Mouse (Mus musculus) gastrocnemius, postnatal 10 days (tissue): Measurements from ENCODE around the gene Slc27a4. TPM values are rescaled to one million over a fixed set of nuclear protein-coding genes. Genes with fewer than 3 reads are reported as not detected.
A peak's percentile ranks its signal among the peaks of the same experiment; 100 is the strongest.

Experiments used
- DNase-seq: peaks from one replicate; pipeline ENCODE4 v3.0.0; 2021; ENCODE audit warnings: mixed read lengths
- total RNA-seq, 2 experiments: library from RNA; stranded (reverse); gene quantifications; 2 replicates each; pipeline ENCODE4 v1.2.3; 2021

The Slc27a4 gene
- total RNA-seq, 2 experiments from 2014 or later: 10.6 to 11.2 TPM

DNA sequence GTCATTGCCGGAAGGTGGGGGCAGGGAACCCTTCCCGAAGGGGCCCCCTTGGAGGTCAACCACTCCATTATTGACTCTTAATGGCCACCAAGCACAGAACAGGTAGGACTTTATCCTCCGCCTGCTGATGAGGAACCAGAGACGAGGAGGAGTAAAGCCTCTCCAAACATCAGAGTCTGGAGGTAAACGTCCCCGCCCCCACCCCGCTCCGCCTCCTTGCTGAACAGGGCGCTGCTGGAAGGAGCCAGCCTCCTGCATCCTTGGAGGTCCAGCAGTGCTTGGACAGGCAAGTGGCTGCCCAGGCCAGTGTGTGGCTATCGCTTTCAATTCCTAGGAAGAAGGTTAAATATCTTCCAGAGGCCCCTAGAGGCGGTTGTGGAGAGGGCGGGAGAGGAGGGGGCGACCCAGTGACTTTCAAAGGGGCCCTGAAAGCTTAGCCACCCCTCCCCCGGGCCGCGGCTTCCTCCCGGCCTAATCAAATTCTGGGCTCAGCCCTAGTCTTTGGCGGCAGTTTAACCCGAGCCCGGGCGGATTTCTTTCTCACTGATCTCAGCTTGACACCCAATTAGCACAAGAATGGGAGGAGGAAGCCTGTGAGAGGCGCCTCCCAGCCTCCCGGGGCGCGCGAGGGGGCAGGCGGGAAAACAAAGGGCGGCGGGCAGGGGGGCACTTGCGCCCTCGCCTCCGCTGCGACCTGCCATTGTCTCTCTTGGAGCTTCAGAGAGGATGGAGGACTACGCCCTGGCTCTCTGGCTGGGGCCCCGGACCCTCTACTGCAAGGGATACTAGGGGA lies 17.8 kb downstream of the Slc27a4 start, which contains the start of gene Urm1:
Gene Urm1 (plus strand): TSS at position 51 of the 793 bp plus-strand sequence.
- peak; percentile 58 for DNase-seq

DNA sequence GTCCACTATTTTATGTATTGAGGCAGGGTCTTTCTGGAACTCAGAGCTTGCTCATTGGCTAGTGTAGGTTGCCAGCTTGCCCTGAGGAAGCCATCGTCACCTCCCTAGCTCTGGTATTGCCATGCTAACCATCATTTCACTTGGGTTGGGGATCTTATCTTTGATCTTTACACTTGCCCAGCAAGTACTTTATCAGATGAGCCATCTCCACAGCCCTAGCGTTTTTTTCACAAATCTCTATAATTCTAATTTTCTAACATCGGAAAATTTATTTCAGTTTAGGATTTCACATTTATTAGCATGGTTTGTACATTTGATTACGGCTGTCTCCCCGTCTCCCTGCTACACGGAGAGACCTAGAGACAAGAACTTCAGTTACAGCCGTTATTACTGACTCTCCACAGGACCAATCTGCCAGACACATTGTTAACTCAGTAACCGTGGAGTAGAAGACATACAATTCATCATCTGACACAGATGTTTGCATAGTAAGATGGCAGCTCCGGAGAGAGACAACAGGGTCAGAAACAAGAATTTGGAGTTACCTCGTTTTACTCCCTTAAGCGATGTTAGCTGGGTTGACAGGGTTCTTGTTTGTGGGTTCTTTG lies 24.0 kb downstream of the Slc27a4 start:
- DNase-seq: no peak

DNA sequence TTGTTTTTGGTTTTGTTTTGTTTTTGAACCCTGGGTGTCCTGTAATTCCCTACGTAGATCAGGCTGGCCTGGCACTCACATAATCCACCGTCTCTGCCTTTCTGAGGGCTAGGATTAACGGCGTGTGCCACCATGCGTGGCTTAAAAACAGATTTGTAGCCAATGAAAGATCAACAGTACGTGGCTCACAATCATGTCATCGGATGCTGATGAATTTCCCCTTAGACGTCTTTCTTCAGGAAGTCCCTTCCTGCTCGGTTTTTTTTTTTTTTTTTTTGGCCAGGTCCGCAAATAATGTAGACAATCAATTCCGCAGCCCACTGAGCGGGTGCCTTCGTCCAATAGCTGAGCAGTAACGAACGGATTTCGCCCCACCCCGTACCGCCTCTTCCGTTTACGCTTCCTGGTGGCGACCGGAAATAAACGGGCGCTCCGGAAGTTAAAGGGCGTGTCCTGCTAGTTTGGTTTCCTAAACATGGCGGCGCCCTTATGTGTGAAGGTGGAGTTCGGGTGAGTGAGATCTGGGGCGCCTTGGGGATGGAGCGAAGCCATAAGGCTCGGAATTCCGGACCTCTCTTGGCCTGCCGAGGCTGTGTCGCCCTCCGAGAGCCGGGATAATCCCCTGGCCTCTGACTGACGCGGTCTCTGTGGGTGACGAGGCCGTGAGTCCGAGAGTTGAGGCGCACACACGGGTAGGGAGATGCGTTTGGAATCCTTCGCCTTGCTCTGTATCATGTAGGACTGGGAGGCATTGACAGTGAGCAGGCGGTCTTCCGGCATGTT lies 24.7 kb downstream of the Slc27a4 start:
- peak; percentile 88 for DNase-seq

DNA sequence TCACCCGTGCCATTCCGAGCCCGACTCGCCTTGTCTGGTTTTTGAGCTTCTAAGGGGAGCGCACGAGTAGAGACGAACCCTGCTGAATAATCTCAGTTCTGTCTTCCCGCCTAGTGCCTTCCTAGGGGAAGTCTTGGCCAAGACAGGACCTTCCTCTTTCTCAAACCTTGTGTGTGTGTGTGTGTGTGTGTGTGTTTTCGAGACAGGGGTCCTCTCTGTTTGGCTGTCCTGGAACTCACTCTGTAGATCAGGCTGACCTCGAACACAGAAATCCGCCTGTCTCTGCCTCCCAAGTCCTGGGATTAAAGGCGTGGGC lies 25.2 kb downstream of the Slc27a4 start:
- no peak for DNase-seq

DNA sequence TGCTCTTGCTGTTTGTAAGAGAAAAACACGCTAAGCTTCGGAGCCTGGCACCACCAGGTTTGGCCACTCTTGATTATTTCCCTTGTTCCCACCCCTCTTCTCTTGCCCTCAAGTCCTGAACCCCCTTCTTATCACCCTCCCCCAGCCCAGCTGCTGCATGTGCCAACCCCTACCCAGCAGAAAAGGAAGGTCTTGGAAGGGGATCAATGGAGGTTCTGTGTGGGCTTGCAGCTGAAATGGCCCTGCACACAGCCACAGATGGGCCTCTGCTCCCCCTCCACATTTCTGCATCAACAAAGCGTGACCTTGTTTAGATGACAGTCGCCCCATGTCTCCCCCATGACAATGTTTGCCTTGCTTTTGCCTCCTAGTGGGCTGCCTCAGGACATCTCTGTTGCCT lies 28.7 kb downstream of the Slc27a4 start:
- no peak for DNase-seq

DNA sequence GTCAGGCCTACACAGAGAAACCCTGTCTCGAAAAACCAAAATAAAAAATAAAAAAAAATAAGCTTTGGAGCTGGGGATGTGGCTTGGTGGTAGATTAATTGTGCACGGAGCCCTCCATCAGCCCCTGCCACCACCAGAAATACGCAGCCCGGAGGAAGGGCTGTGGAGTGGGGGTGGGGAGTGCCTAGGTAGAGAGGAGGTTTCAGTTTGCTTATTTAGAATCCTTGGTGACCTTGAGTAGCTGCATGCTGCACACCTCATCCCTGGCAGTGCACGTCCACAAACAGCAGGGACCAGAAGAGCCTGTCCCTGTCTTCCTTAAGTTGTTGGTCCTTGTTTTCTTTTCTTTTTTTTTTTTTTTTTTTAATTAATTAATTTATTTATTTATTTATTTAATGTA lies 31.4 kb downstream of the Slc27a4 start:
- no peak for DNase-seq

DNA sequence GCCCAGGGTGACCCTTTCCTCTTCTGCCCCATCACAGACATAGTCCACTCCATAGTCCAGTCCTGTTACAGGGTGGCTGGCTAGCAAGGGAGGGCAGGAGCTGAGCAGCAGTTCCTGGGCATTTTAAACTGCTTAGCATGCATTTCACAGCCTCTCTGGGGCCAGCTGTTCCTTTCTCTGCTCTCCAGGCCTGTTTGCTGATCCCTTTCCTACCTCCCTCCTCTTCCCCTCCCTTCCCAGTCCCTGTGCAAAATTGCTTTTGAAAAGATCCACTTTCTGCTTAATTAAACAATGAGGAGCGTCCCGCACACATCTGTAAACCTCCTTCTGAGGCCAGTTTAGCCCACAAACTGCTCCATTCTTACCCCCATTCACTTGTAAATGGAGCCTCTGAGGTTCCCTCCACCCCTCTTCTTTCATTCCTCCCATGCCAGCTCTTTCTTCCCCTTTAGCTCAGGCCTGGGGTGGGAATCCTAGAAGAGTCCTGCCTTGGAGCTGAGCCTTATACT lies 33.0 kb downstream of the Slc27a4 start:
- no peak for DNase-seq

DNA sequence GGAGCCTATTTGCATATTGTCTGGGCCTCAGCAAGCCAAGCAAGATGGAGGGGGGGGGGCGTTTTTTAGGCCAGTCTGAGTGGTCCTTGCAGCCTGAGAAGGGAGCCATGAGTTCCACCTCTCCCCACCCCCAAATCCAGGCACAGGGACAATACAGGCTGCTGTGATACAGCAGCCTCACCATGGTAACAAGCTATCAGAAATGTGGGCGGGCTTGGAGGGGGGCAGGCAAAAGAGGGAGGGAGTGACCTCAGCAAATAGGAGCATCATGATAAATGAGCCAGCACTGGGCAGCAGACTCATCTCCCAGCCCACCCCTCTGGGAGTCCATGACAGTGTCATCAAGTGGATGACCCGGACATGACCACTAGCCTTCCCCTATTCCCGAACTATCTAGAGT lies 37.0 kb downstream of the Slc27a4 start:
- no peak for DNase-seq

DNA sequence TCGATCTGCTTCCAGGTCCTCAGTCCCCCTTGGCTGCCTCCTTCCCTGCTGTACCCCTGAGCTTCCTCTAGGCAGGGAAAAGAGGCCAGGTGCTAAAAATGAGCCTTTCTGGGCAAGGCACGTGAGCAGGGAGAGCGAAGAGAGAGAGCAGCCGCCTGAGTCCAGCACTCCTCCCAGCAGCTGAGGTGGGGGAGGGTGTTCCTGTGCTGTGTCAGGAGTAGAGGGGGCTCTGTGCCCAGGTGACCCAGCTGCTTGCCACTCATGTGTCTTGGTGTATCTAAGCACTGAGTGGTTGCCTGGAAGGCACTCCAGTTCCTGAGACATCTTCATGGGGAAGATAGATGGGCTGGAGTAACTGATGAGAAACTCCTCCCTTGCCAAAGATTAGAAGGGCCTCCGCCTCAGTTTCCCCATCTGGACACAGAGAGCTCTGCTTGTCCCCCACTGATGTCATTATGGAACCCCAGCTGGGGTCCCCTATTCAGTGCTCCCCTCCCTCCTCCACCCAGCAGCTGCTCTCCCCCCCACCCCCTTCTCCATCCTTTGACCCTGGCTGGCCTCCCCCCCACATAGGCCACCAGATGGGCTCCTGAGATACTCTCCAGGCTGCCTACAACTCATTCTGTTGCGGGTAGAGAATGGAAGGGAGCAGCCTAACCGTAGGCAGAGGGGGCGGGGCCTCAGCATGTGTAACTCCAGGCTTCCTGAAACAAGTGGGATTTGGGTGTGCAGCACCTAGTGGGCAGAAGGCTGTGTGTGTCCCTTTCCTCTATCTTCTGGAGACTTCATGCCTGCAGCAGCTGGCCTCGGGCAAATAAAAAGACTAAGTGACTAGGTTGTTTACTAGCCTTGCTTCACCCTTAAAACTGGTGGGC lies 41.0 kb downstream of the Slc27a4 start:
- DNase-seq: no peak

DNA sequence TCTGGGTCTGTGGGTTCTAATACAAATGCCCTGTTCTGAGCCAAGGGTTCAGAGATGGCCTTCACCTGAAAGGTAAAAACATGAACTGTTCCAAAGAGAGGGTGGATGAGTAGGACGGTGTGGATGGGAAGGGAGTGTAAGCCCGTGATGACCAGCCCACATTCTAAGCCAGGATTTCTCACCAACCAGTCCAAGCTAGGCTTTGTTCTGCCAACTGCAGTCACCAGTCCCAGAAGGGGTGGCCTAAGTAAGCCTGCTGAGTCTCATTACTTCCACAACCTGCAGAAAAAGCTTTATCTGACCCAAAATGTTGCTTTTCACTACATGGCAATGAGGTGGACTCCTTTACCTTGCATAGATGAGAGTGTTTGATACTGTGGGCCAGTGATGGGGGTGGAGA lies 41.7 kb downstream of the Slc27a4 start:
- no peak for DNase-seq

DNA sequence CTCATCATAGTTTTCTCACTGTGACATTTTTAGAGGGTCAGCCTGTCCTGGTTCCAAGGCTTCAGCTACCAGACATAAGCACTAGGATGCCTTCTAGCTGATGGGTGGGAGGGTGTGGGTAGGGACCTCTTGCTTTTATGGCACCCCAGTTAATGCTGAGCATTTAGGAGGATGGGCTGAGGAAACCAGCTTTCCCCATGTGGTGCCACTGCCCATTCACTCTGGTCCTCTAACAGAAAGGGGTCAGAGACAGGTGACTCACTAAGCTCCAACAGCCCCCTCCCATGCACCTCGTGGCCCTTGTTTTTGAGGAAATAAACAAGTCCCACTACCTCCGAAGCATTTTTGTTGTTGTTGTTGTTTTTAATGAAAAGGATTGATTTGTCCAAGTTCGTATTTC lies 42.2 kb downstream of the Slc27a4 start:
- DNase-seq: no peak

DNA sequence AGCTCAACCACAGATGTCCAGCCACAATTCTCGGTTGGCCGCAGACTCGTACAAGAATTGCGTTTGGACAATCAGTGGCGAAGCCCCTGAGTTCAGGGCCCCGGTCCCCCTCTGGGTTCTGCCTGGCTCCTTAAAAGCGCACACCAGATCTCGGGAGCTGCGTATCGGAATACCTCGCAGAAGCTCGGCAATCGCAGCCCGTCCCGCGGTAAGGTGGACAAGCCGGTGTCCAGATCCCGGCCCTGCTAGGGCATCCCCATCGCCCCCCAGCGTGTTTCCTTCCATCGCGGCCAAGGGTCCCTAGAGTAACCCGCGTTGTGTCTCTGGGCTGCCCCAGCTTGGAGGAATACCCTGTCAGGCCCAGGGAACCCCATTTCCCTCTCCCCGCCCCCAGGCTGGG lies 43.2 kb downstream of the Slc27a4 start:
- DNase-seq: no peak

DNA sequence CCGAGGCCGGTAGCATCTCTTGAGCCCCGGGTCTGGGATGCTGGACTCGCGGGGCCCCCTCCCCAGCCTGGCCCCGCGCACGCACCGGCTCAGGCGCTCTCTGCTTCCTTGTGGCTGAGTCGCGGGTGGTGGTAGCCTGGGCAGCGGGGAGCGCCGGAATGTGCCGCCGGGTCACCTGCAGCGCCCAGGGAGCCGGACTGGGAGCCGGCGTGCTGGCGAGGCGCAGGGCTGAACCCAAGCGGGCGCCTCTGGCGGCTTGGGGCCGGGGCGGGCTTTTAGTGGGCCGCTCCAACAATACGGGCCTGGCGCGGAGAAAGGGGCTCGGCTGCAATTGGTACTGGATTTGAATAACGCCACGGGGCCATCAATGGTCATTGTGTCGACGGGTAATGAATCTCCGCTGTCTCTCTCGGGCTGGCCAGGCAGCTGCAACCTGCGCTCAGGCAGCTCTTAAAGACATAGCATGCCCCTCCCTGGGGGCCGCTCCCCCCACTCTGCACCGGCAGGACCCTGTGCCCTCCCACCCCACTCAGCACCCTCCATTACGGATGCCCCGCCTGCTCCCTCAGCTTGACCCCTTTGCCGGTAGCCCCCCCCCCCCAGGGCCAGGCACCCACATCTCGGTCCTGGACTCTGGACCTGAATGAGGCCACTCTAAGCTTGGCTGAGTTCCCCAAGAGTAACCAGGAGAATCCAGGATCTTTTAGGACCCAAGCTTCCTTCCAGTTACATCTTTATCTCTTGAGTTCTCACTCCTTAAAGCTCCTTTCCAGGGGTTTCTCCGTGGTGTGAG lies 43.8 kb downstream of the Slc27a4 start:
- DNase-seq: no peak

DNA sequence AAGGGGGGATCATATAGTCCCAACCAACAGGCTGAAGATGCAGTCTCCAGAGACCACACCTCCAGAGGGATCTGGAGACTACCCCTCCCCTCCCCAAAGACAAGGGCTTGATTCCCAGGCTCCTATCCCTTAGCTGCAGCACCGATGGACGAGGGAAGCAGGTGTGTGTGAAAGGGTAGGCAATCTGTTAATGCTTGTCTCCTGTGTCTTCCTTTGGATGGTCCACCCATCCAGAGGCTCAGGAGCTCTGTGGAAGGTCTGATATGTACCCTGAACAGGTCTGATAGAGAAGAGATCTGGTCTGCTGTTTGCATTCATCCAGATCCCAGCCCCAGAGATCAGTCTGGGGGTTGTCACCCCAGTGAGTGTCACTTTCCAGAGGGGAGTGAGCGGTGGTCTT lies 44.5 kb downstream of the Slc27a4 start:
- no peak for DNase-seq

DNA sequence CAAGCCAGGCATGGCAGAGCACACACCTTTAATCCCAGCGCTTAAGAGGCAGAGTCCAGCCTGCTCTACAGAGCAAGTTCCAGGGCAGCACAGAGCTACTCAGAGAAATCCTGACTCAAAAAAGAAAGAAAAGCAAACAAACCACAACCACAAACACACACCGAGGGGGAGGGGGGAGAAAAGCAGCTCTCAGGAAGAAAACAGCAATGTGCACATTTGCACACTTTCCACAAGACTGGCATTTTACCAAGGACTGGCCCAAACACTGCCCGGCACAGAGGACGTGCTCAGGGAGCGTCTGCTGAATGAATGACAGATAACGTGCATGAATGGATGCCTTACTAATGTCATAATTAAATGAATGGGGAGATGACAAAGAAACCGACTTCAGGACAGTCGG lies 46.6 kb downstream of the Slc27a4 start:
- DNase-seq: no peak

DNA sequence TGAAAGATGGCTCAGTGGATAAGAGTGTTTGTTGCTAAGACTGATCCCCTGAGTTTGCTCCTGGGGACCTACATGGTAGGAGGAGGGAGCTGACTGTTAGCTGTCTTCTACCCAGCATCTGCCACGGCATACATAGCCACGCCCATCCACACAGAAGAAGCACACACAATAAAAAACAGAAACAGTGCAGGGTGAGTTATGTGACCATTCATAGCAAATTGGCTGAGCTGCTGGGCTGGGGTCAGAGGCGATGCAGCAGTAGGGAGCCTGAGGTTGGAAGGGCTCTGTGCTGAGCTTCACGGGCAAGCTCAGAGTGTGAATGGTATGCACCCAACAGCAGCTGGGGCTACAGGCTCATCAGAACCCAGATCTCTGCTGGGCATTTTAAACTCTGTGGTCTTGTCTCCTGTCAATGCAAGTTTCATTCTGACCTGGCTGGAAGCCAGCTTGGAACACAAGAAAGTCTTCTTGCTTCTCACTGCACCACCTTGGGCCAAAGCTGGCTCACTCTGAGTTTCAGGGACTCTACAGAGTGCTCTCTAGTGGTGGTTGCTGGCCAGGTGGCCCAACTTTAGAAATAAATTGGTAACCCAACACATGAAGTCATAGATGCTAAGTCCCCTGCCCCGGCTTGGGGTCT lies 47.5 kb downstream of the Slc27a4 start:
- no peak for DNase-seq

DNA sequence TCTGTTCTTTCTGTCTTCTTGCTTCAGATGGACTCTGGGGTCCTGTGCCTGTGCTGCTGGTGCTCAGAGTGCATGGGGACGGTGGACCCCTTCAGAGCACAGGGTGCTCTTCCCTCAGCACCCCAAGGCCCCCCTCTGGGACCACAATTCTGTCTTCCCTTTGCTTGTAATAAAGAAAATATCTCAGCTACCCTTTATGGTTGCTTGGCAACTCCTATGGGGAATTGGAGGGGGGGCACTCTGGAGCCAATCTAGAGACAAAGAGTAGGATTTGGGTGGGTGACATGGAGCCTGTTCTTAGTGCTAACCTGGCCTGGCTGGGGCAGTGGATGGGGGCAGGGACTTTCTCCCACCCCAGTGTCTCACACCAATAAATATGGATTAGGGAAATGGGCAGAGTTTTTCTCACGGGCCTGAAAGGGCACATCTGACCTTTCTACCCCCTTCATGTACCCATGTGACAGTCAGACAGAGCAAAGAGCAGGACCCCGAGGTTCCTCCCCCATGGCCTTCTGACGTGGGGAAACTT lies 50.6 kb downstream of the Slc27a4 start:
- DNase-seq: no peak

DNA sequence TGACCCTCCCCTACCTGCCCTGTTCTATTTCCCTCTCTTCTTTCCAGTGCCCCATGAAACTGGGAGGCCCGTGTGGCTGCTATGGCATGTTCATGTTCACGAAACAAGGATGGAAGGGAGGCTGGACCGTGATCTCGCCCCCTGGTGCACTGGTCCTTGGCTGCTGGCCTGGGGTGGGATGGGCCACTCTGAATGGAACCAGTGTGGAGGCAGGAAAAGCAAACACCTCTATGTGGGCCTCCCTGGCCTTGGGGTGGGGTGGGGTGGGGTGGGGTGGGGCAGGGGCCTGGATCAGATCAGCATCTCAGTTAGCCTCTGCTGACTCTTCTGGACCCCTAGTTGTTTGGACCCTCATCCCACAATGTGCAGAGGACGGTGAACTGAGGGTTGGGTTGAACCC lies 51.3 kb downstream of the Slc27a4 start:
- no peak for DNase-seq

DNA sequence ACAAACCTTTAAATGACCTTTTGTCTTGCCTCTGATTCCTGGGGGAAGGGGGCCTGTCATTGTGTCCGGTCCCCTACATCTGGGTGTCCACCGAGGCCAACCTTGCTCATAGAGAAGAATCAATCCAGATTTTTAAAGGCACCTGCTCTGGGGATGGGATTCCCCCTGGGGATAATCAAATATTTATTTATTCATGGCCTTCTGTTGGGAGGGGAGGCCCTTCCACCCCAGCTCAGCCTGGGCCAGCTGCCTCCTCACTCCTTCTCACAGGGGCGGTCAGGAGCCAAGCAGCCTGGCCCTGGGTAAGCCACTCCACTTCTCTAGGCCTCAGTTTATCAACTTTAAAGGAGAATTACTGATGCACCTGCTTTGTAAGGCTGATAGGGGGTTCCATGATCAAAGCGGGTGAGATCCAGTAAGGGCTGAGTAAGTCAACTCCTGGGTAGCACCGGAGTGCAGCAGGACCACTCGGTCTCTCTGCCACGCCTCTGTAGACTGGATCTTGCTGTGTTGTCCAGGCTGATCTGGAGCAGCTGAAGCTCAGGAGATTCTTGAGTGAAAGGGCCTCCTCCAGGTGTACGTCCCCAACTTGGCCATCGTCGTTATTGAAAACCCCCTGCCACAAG lies 53.3 kb downstream of the Slc27a4 start:
- no peak for DNase-seq
